Mouse (Mus musculus) kidney, embryonic 15.5 days (tissue): ENCODE results near the gene Sall4. TPM values are rescaled to one million over a fixed set of nuclear protein-coding genes. Genes with fewer than 3 reads are reported as not detected.

Source experiments
- ATAC-seq: fragments of 200-750 bp; cut with Nextera tagmentation; replicated peaks from 2 replicates; pipeline ENCODE4 v1.8.0; 2017; ENCODE audit warnings: moderate TSS enrichment; ENCODE audit not compliant: low FRiP score
- H3K27ac ChIP-seq: fragments of 300-500 bp; sonication (generic); 2 replicates; pipeline ENCODE4 v1.5.1; 2015; ENCODE audit warnings: mild to moderate bottlenecking, inconsistent platforms
- H3K27me3 ChIP-seq: fragments of 300-500 bp; sonication (generic); 2 replicates; pipeline ENCODE4 v1.6.1; 2015; ENCODE audit warnings: inconsistent platforms
- H3K36me3 ChIP-seq: fragments of 300-500 bp; sonication (generic); 2 replicates; pipeline ENCODE4 v1.6.1; 2015; ENCODE audit warnings: inconsistent platforms
- H3K4me1 ChIP-seq: fragments of 300-500 bp; sonication (generic); 2 replicates; pipeline ENCODE4 v1.6.1; 2015; ENCODE audit warnings: inconsistent platforms
- H3K4me2 ChIP-seq: fragments of 300-500 bp; sonication (generic); 2 replicates; pipeline ENCODE4 v1.6.1; 2015; ENCODE audit warnings: moderate library complexity, mild to moderate bottlenecking, inconsistent platforms
- H3K4me3 ChIP-seq: fragments of 300-500 bp; sonication (generic); replicated peaks from 2 replicates; pipeline ENCODE4 v1.5.1; 2015; ENCODE audit warnings: mild to moderate bottlenecking, inconsistent platforms
- H3K9ac ChIP-seq: fragments of 300-500 bp; sonication (generic); 2 replicates; pipeline ENCODE4 v1.6.1; 2015; ENCODE audit warnings: mild to moderate bottlenecking, inconsistent platforms
- H3K9me3 ChIP-seq: fragments of 300-500 bp; sonication (generic); replicated peaks from 2 replicates; pipeline ENCODE4 v1.6.1; 2016; ENCODE audit warnings: inconsistent platforms
- WGBS: fragments of 180-500 bp; shearing (Covaris S2); methylation state at CpG from one replicate; pipeline ENCODE4 v1.1.7; 2015; ENCODE audit warnings: mixed read lengths; 5-methylcytosine and 5-hydroxymethylcytosine counted together
- polyA plus RNA-seq: library from polyadenylated mRNA; unstranded; fragments of >200 nt; fragmentation: Nextera tagmentation; extraction: Ambion mirVana; gene quantifications from 2 replicates; pipeline ENCODE4 v1.2.1, GENCODE M21; 2015

Sall4 gene
- polyA plus RNA-seq, 1 experiment from 2014 or later, result 0.35 TPM

DNA sequence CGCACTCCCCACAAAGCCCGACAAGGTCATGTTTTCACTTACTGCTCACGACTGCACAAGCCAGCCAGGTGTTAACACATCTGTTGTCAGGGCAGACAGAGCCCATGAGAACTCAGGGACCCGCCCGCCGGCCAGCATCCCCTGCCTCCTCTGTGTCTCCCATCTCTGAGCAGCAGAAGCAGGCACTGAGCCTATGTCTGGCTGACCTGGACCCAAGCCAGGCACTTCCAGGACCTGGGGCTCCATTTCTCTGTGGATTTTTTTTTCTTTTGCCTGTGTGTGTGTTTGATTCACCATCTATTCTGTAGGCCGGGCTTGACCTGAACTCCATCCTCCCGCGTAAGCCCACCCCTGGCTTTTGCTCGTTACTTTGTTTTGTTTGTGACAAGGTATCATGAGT is 49.0 kb downstream of the Sall4 start:
- Histone ChIP-seq H3K4me3 (no peak overlapping the region), H3K27ac (no peak overlapping the region), H3K27me3 (0 out of 2 replicates have a peak, but pooled peaks cover 5% of the 10 kb centered on the region), H3K9me3 (no peaks in the 10 kb centered on the region), H3K36me3 (no peaks in the 10 kb centered on the region), H3K4me1 (peaks cover 5% of the 10 kb centered on the region; the same call in 1 of the 2 replicates), H3K9ac (no peak overlapping the region), H3K4me2 (no peak overlapping the region)
- 72% methylated on average over 10 of the region's 10 CpGs for WGBS
- ATAC-seq, result no peak

DNA sequence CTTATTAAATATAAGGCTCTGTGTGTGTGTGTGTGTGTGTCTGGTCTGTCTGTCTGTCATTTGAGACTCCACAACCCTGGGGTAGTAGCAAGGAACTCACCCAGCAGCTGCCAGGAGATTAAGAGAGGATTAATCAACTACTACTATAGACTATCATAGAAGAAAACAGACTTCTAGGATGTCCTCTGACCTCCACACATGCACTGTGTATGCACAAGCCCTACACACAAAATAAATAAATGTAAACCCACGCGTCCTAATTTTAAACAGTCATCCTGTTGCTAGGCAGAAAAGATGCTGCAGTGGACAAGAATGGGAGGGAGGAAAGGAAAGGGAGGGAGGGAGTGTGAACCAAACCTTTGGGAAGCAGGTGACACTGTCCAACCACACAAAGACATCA is 49.5 kb downstream of the Sall4 start:
- WGBS, result 92% methylated on average over 2 of the region's 2 CpGs
- Histone ChIP-seq H3K4me2 (no peak overlapping the region), H3K36me3 (no peaks in the 10 kb centered on the region), H3K4me1 (peaks cover 5% of the 10 kb centered on the region; the same call in 1 of the 2 replicates), H3K27me3 (0 out of 2 replicates have a peak, but pooled peaks cover 5% of the 10 kb centered on the region), H3K27ac (no peak overlapping the region), H3K9ac (no peak overlapping the region), H3K9me3 (no peaks in the 10 kb centered on the region), H3K4me3 (no peak overlapping the region)
- no peak for ATAC-seq

DNA sequence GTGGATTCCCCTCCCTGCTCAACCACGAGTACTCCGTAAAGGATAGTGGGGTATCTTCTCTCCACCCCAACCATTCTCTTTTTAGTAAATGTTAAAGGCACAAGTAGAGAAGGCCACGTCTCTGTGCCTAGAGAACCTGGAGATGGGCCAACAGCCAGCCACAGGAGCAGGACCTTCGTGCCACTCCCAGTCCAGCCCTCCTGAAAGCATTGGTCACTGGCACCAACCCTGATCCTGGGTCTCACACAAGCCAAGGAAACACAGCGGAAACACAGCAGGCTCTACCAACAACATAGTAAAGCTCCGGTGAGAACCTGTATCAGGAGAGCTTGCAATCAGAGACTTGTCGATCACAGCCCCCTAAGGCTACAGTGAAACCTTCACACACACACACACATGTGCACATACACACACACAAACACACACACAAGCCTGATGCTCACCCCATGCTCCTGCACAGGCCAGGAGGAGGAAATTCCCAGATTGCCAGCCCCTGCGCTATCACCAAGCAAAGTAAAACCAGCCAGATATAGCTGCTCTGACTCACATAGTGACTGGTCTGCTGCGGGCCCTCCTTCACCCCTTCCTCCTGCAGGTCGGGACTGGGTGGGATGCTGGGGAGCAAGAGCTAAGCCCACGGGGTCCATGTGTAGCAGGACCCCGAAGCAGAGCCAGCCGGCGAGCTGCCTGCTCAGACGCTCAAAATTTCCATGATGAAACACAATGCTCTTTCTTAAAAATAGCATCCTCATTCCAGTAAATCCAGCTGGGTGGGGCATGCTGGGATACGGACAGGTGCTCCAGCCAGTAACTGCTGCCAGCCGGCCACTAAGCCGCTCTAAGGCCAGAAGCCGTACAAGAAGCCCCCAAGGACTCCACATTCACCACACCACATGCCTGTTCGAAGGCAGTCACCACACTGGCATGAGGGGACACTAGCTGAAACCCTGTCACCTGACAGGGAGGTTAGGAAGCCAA is 55.3 kb downstream of the Sall4 start:
- peaks cover 2% of the 10 kb centered on the region; the same call in 1 of the 2 replicates for H3K4me1 ChIP-seq
- H3K27ac ChIP-seq, result no peak overlapping the region
- no peak overlapping the region for H3K9ac ChIP-seq
- no peak overlapping the region for H3K4me3 ChIP-seq
- ATAC-seq, result no peak
- H3K36me3 ChIP-seq, result 0 out of 2 replicates have a peak, but pooled peaks cover 4% of the 10 kb centered on the region
- no peak overlapping the region for H3K4me2 ChIP-seq
- H3K27me3 ChIP-seq, result no peaks in the 10 kb centered on the region
- H3K9me3 ChIP-seq, result no peaks in the 10 kb centered on the region
- WGBS, result 82% methylated on average over 20 of the region's 20 CpGs

DNA sequence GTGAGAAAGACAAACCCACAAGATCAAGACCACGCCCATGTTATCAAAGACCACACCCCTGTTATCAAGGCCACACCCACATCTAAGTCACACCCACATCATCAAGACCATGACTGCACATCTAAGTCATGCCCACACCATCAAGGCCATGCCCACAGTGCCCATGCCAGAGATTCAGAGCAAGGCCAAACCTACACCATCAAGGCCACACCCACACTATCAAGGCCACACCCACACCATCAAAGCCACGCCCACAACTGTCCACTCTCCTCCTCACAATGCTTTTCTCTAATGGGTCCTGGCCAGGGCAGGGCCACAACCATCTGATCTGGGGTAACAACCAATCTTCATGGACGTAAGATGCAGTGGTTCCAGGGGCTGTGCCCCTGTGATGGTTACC is 56.8 kb downstream of the Sall4 start:
- Histone ChIP-seq H3K9ac (no peak overlapping the region), H3K27me3 (no peaks in the 10 kb centered on the region), H3K9me3 (no peaks in the 10 kb centered on the region), H3K36me3 (0 out of 2 replicates have a peak, but pooled peaks cover 4% of the 10 kb centered on the region), H3K27ac (no peak overlapping the region), H3K4me1 (peaks cover 2% of the 10 kb centered on the region; the same call in 1 of the 2 replicates), H3K4me3 (no peak overlapping the region), H3K4me2 (no peak overlapping the region)
- WGBS, result 75% methylated on average over 3 of the region's 3 CpGs
- ATAC-seq, result no peak

DNA sequence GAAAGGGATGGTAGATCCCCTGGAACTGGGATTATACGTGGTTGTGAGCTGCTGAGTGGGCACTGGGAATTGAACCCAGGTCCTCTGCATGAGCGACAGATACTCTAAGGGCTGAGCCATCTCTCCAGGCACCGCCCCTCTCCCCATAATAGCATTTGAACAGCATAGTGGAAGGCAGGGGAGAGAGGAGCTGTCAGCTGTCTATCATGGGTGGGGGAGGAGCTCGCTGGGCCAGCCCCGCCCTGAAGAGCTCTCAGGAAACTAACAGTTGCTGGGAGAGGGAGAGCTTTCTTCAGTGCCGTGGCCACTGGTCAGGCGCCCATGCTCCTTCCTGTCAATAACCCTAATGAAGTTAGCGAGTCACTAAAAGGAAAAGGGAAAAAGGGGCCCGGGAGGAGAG is 60.0 kb downstream of the Sall4 start:
- no peak for ATAC-seq
- Histone ChIP-seq H3K4me1 (peaks cover 2% of the 10 kb centered on the region; the same call in 1 of the 2 replicates), H3K9me3 (no peaks in the 10 kb centered on the region), H3K27ac (no peak overlapping the region), H3K36me3 (0 out of 2 replicates have a peak, but pooled peaks cover 4% of the 10 kb centered on the region), H3K4me2 (no peak overlapping the region), H3K4me3 (no peak overlapping the region), H3K27me3 (no peaks in the 10 kb centered on the region), H3K9ac (no peak overlapping the region)
- WGBS, result 55% methylated on average over 9 of the region's 9 CpGs

DNA sequence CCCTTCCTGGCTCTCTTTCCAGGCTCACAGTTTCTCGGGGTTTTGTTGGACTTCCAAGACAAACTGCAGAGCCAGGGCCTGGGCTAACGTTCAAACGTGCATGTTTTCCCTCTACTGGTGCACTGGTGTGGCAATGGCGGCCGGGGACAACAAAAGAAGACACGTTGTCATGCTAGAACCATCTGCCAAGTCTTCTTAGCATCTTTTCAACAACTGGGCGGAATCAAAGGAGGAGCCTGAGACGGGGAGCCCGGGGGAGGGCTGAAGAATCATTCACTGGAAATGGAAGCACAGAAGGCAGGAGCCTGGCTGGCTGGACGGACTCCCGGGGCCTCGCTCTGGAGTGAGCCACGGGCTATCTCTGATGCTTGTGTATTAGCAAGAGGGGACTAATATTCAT is 65.5 kb downstream of the Sall4 start:
- no peak overlapping the region for H3K4me3 ChIP-seq
- no peak for ATAC-seq
- WGBS, result 57% methylated on average over 13 of the region's 13 CpGs

More for the DNA sequence above, 65.5 kb downstream of the Sall4 start:
- Histone ChIP-seq H3K9me3 (0 out of 2 replicates have a peak, but pooled peaks cover 3% of the 10 kb centered on the region), H3K4me1 (no peaks in the 10 kb centered on the region), H3K4me2 (no peak overlapping the region), H3K9ac (no peak overlapping the region), H3K27me3 (no peaks in the 10 kb centered on the region), H3K36me3 (0 out of 2 replicates have a peak, but pooled peaks cover 5% of the 10 kb centered on the region), H3K27ac (no peak overlapping the region)

Other genes starting within 250 kb of the Sall4 start
- 2.5 and 2.6 TPM in 2 replicates for gene Nfatc2, start 166.3 kb downstream of the Sall4 start, polyA plus RNA-seq
- 10.2 and 10.7 TPM in 2 replicates for gene Atp9a, start 25.5 kb downstream of the Sall4 start, polyA plus RNA-seq
- gene Zfp64, start 187.6 kb upstream of the Sall4 start, polyA plus RNA-seq, result 26.4 and 27.8 TPM in 2 replicates